Mouse (Mus musculus): ENCODE data around the gene Nucb1. TPM values are rescaled to one million over a fixed set of nuclear protein-coding genes. Genes with fewer than 3 reads are reported as not detected.

Nucb1 gene
- polyA plus RNA-seq, 1 experiment from 2014 or later, result 506 TPM

GRCm38 (mm10) chr7:45457204-45458060, 52.8 kb downstream of the Nucb1 start:
- H3K27me3 ChIP-seq, result no peaks in the 10 kb centered on the region
- no peak for TF ChIP-seq CTCF (IDR thresholded peaks at IDR 0.05)
- in situ Hi-C loops (cut with MboI; ENCODE audit: low pct_unique_long_range_greater_than_20kb), result no loop called here
- ATAC-seq (peak; percentile 17), DNase-seq (ENCODE audit: low read depth, low spot score) (no peak)
- CTCF ChIA-PET, result interaction anchor here (1.9 to 3.4 kb wide), 4 partner anchors 8 to 23 kb away, joined by 6 to 11 read pairs (median 9); partner anchors contain the start of genes Bax and Gys1
- POLR2A ChIA-PET, result interaction anchor here (1.2 to 1.7 kb wide), 3 partner anchors 9 to 21 kb away, joined by 3 to 7 read pairs (median 4); partner anchors contain the start of gene Bax

- TF ChIP-seq CTCF (IDR thresholded peaks at IDR 0.05), result no peak
- ChIA-PET POLR2A (interaction anchor here (0.7 to 1.7 kb wide), 6 partner anchors 9 to 69 kb away, joined by 3 to 7 read pairs (median 4); partner anchors contain the start of gene Bax), CTCF (interaction anchor here (1.9 to 3.4 kb wide), 4 partner anchors 9 to 22 kb away, joined by 6 to 11 read pairs (median 9); partner anchors contain the start of genes Bax and Gys1)
- no peaks in the 10 kb centered on the region for H3K27me3 ChIP-seq
- ATAC-seq (peak; percentile 9), DNase-seq (ENCODE audit: low read depth, low spot score) (no peak)
- in situ Hi-C loops (cut with MboI; ENCODE audit: low pct_unique_long_range_greater_than_20kb), result no loop called here
These were observed 53.4 kb downstream of the Nucb1 start for GRCm38 (mm10) chr7:45456721-45457203.

- ChIA-PET CTCF (interaction anchor here (1.9 to 3.4 kb wide), 4 partner anchors 8 to 22 kb away, joined by 6 to 11 read pairs (median 9); partner anchors contain the start of genes Bax and Gys1), POLR2A (interaction anchor here (0.7 to 1.4 kb wide), 5 partner anchors 9 to 69 kb away, joined by 3 to 4 read pairs (median 3); no protein-coding TSS in a partner anchor)
- H3K27me3 ChIP-seq, result no peaks in the 10 kb centered on the region
- ATAC-seq (no peak), DNase-seq (ENCODE audit: low read depth, low spot score) (no peak)
- TF ChIP-seq CTCF (IDR thresholded peaks at IDR 0.05), result no peak
- in situ Hi-C loops (cut with MboI; ENCODE audit: low pct_unique_long_range_greater_than_20kb), result no loop called here
These were observed 54.1 kb downstream of the Nucb1 start for GRCm38 (mm10) chr7:45455932-45456696.

- ATAC-seq, result no peak
- H3K27me3 ChIP-seq, result no peaks in the 10 kb centered on the region
- in situ Hi-C loops (cut with MboI; ENCODE audit: low pct_unique_long_range_greater_than_20kb), result no loop called here
- POLR2A ChIA-PET, result interaction anchor here (0.6 kb wide), 1 partner anchor 12 kb away, joined by 4 read pairs; the partner anchor contains the start of gene Bax
- TF ChIP-seq CTCF (IDR thresholded peaks at IDR 0.05), result no peak
- CTCF ChIA-PET, result interaction anchor here (3.4 kb wide), 1 partner anchor 21 kb away, joined by 10 read pairs; the partner anchor contains the start of gene Gys1
- no peak for DNase-seq (ENCODE audit: low read depth, low spot score)
These were observed 55.2 kb downstream of the Nucb1 start for GRCm38 (mm10) chr7:45454971-45455370.

- ChIA-PET CTCF (interaction anchor here (0.7 to 1.4 kb wide), 5 partner anchors 8 to 108 kb away, joined by 3 to 6 read pairs (median 3); partner anchors contain the start of genes Gys1 and Ruvbl2), POLR2A (interaction anchor here (1.3 kb wide), 1 partner anchor 15 kb away, joined by 3 read pairs; no protein-coding TSS in a partner anchor)
- ATAC-seq (no peak), DNase-seq (ENCODE audit: low read depth, low spot score) (no peak)
- no peaks in the 10 kb centered on the region for H3K27me3 ChIP-seq
- TF ChIP-seq CTCF (IDR thresholded peaks at IDR 0.05), result no peak
- in situ Hi-C loops (cut with MboI; ENCODE audit: low pct_unique_long_range_greater_than_20kb), result no loop called here
These were observed 58.7 kb downstream of the Nucb1 start for GRCm38 (mm10) chr7:45451344-45451982.

- ChIA-PET POLR2A (no interaction called here), CTCF (interaction anchor here (1.2 kb wide), 1 partner anchor 15 kb away, joined by 3 read pairs; the partner anchor contains the start of gene Gys1)
- DNase-seq (ENCODE audit: low read depth, low spot score), result no peak
- no peaks in the 10 kb centered on the region for H3K27me3 ChIP-seq
- no peak for ATAC-seq
- in situ Hi-C loops (cut with MboI; ENCODE audit: low pct_unique_long_range_greater_than_20kb), result no loop called here
- TF ChIP-seq CTCF (IDR thresholded peaks at IDR 0.05), result no peak
These were observed 60.2 kb downstream of the Nucb1 start for GRCm38 (mm10) chr7:45449974-45450373.

GRCm38 (mm10) chr7:45447325-45447990, 62.7 kb downstream of the Nucb1 start:
- ATAC-seq (no peak), DNase-seq (ENCODE audit: low read depth, low spot score) (no peak)
- ChIA-PET CTCF (interaction anchor here (1.0 to 1.8 kb wide), 2 partner anchors 10 to 16 kb away, joined by 3 to 8 read pairs; no protein-coding TSS in a partner anchor), POLR2A (no interaction called here)
- in situ Hi-C loops (cut with MboI; ENCODE audit: low pct_unique_long_range_greater_than_20kb), result no loop called here
- no peak for TF ChIP-seq CTCF (IDR thresholded peaks at IDR 0.05)
- H3K27me3 ChIP-seq, result no peaks in the 10 kb centered on the region

- ChIA-PET CTCF (no interaction called here), POLR2A (no interaction called here)
- no peak for TF ChIP-seq CTCF (IDR thresholded peaks at IDR 0.05)
- ATAC-seq, result no peak
- in situ Hi-C loops (cut with MboI; ENCODE audit: low pct_unique_long_range_greater_than_20kb), result no loop called here
- DNase-seq (ENCODE audit: low read depth, low spot score), result no peak
- no peaks in the 10 kb centered on the region for H3K27me3 ChIP-seq
These were observed 63.6 kb downstream of the Nucb1 start for GRCm38 (mm10) chr7:45446589-45446988.
